Mouse (Mus musculus) spleen, embryonic (tissue): Measurements from ENCODE around the gene Cpvl.

ENCODE experiments used
- CTCF ChIA-PET: fragments of 350-600 bp; sonication (Branson Sonifier 250); formaldehyde crosslinking; loops from one replicate; lab custom pipeline; 2022; lab: Charles Lee

Gene Cpvl

DNA sequence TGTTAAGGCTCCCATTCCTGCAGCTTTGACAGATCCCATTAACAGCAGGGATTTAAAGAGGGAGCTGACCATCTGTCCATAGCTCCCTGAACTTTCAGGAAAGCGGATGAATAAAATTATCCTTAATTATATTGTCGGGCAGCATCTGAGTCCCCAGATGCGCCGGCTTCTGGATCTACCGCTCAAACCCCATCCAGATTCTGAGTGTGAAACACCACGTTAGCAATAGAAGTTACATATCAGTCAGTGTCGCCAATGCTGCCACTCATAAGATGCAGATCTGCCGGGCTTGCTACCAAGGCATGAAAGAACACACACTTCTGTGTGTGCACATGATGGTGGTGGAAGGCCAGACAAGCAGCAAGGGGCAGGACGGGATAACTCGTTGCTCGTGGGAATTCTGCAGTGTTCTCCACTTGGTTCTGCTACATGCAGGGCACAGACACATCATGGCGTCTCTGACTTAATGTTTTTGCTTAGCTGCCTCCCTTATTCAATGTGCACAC lies 6.2 kb downstream of the Cpvl start:
- CTCF ChIA-PET = no interaction called here

GRCm38 (mm10) chr6:53971729-53972128 lies 6.7 kb downstream of the Cpvl start:
- CTCF ChIA-PET = no interaction called here

DNA sequence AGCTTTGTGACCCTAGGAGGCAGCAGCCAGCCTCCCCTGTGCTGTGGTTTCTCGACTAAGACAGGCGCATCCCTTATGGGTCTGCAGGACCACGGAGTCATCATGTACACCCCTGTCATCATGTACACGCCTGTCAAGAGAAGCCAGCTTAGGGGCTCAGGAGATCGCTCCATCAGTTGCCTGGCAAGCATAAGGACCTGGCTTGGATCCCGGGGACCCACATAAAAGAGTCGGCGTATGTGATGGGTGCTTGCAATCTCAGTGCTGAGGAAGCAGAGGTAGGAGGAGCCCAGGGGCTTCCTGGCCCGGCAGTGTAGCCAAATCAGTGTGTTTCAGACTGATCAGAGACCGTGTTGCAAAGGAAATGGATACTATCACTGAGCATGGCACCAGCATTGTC lies 9.4 kb downstream of the Cpvl start:
- CTCF ChIA-PET = no interaction called here

GRCm38 (mm10) chr6:53968550-53968949 lies 9.9 kb downstream of the Cpvl start:
- CTCF ChIA-PET = no interaction called here

DNA sequence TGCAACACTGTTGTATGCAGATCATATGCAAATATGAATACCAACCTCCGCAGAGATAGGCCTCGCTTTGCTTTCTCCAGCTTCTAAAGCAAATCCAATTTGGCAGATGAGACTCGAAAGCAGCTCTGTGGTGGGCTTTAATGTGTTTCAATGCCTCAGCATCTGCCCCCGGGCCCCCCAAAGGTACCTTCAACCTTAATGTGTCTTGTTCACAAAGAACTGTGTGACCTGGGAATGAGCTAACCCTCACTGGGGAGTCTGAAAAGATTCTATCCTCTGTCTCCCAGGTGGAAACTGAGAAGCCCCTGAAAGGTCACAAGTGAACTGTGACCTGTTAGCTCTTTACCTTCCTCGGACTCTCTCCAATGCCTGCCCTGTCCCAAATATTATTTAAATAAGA lies 11.9 kb downstream of the Cpvl start:
- CTCF ChIA-PET = no interaction called here

- CTCF ChIA-PET = no interaction called here
Observed at GRCm38 (mm10) chr6:53965900-53966299, 12.6 kb downstream of the Cpvl start.

GRCm38 (mm10) chr6:53963906-53964496 lies 14.5 kb downstream of the Cpvl start:
- CTCF ChIA-PET = no interaction called here

- CTCF ChIA-PET = no interaction called here
Observed at GRCm38 (mm10) chr6:53962006-53962405, 16.5 kb downstream of the Cpvl start.

GRCm38 (mm10) chr6:53959826-53960225 lies 18.6 kb downstream of the Cpvl start:
- CTCF ChIA-PET = no interaction called here

DNA sequence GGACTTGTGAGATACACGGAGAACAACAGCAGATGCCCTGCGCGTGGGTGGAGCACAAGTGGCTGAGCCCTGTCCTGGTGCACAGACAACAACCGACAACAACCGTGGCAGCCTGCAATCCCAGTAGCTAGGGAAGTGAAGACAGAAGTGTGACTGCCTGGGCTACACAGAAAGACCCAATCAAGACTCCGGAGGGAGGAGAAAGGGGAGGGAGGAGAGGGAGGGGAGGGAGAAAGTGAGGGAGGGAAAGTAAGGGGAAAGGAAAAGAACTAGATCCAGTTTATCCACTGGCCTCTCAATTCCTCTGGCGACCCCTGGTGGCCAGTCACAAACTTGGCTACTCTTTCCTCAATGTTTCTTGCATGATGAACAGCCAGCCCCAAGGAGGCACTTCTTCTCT lies 20.1 kb downstream of the Cpvl start:
- CTCF ChIA-PET = no interaction called here

- CTCF ChIA-PET = interaction anchor here (0.6 kb wide), 1 partner anchor 346 kb away, joined by 3 read pairs; no protein-coding TSS in a partner anchor
Observed at GRCm38 (mm10) chr6:53956513-53956912, 22.0 kb downstream of the Cpvl start.

GRCm38 (mm10) chr6:53955846-53956245 lies 22.6 kb downstream of the Cpvl start:
- CTCF ChIA-PET = no interaction called here

GRCm38 (mm10) chr6:53955271-53955670 lies 23.2 kb downstream of the Cpvl start:
- CTCF ChIA-PET = no interaction called here

DNA sequence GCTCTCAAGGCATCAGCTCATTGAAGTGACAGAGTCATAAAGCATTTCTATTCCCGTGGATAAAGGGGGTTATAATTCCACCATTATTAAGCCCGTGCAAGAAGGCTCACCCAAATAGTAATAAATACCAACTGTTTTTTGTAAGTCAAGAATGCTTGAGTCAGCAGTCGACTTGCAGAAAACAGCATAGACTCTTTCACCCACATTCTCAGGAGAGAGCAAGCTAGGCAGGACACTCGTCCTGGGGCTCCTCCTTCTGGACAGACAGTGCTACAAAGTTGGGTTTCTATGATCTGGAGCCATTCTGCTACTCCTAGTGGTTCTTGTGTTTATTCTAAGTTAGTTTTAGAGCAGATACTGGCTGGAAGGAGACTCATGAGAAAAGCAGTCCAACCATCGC lies 24.4 kb downstream of the Cpvl start:
- CTCF ChIA-PET = no interaction called here

GRCm38 (mm10) chr6:53953348-53953747 lies 25.1 kb downstream of the Cpvl start:
- CTCF ChIA-PET = interaction anchor here (0.6 kb wide), 1 partner anchor 240 kb away, joined by 8 read pairs; no protein-coding TSS in a partner anchor

DNA sequence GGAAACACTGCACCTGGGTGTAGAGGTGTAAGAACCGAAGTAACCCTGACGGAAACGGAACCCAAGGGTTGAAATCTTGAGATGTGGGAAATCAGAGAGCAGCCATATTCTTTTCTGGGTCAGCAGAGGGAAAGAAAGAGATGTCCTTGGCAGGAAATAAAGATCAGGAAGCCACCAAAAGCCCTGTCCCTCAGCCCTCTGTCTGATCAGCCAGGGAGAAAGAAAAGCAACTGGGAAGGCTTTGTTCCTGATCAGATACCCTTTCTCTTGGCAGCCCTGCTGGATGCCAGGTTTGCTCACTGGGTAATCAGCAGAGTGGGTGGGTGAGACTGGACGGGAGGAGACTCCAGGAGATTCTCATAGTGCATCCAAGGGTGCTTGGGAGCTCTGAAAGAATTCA lies 27.1 kb downstream of the Cpvl start:
- CTCF ChIA-PET = no interaction called here

- CTCF ChIA-PET = interaction anchor here (0.6 kb wide), 1 partner anchor 635 kb away, joined by 7 read pairs; no protein-coding TSS in a partner anchor
Observed at GRCm38 (mm10) chr6:53950876-53951275, 27.6 kb downstream of the Cpvl start.

DNA sequence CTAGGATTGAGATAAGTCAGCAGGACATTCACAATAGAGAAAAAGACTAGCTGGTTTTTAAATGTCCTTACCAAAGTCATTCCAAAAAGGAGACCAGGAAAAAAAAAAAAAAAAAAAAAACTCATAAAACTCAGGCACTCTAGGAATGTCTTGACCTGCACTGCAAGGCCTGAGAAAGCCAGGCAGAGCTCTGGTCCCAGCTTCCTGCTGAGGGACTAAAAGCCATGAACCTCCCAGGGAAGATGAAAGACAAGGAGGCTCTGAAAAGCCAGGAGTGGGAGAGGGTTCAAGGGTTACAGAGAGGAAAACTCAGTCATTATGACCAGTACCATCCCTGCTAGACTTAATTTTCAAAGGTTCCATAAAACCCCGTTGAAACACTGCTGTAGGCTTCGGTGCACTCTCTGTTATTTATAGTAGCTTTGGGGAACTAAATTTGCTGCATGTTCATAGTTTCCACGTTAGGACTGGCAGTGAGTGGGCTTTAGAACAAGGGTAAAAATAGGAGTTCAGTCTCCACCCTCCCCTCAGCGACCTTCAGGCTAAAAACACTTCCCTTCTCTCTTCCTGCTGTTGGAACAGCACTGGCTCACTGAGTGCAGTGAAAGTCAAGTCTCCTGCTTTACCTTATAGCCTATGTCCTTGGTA lies 30.0 kb downstream of the Cpvl start:
- CTCF ChIA-PET = no interaction called here

- CTCF ChIA-PET = no interaction called here
Observed at GRCm38 (mm10) chr6:53944887-53945286, 33.6 kb downstream of the Cpvl start.

- CTCF ChIA-PET = interaction anchor here (0.6 kb wide), 1 partner anchor 220 kb away, joined by 3 read pairs; no protein-coding TSS in a partner anchor
Observed at GRCm38 (mm10) chr6:53944417-53944816, 34.1 kb downstream of the Cpvl start.

GRCm38 (mm10) chr6:53942190-53942831 lies 36.2 kb downstream of the Cpvl start:
- CTCF ChIA-PET = no interaction called here

GRCm38 (mm10) chr6:53939752-53940151 lies 38.7 kb downstream of the Cpvl start:
- CTCF ChIA-PET = no interaction called here

- CTCF ChIA-PET = no interaction called here
Observed at GRCm38 (mm10) chr6:53938942-53939341, 39.5 kb downstream of the Cpvl start.
